Mouse (Mus musculus) embryo, embryonic 10 days (tissue): Measurements from ENCODE around the gene Selenbp2.
A peak's percentile ranks its signal among the peaks of the same experiment; 100 is the strongest.
"Not testable (repeated sequence)": the region's sequence is repeated elsewhere in the genome, so short reads cannot be mapped to it uniquely, and the experiment has no call there.

ENCODE experiments used
- DNase-seq: peaks from one replicate; pipeline ENCODE4 v3.0.0-alpha.2; 2015; ENCODE audit warnings: low spot score

Selenbp2 gene

DNA sequence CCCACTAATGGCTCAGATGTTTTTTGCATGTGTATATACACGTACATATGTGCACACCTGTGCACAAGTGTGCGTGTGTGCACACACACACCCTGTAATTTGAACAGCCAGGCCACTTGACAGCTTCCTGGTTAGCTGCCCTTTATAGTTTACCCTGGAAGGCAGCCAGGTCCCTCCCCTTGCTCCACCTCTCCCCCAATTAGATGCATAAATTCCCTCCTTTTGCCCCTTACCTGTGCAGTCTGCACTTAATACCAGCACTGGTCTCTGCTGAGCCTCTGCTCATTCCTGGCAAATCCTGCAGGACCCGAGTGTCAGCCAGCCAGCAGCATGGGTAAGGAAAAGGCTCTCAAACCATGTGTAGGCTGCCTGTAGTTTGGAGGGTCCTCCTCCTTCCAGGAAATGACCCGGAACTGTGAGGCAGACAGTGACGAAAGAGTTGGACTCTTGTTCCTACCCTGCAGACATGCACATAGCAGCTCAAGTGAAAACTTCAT is at the start of gene Selenbp2:
TSS of gene Selenbp2 (plus strand) at position 228 of the 497 bp plus-strand sequence.
- DNase-seq: no peak

DNA sequence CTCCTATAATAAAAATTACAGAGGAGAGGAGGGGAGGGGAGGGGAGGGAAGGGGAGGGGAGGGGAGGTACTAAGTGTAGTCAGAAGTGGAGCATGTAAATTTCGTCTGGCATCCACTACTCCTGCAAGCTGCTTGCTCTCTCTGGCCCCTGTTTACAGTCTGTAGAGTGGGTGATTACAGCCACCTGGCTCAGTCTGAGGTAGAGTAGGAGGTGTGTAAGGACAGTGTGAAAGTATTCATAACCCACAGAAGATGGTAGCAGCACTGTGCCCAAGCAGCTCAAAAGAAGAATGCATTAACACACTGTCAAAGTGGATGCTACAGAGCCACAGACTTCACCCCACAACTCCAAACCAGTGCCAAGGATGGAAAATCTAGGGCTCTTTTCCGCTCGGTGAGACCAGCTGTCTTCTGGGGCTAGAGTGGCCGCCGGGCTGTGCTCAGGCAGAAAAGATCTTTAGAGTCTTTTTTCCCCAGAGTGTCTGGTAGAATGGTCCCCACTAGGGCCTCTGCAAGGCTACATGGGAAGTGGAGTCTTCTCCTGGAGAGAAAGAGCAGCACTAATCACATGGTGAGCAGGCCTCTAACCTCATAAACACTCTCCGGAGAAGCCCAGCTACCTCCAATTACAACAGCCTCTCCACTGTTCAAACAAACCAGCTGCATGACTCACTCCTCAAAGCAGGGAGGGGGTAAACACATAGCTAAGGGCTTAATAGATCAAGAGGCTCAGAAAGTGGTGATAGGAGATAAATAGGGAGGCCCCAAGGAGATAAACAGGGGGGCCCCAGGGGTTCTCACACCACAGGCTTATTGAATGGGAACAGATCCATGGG is 44.4 kb upstream of the Selenbp2 start:
- peak; percentile 52 for DNase-seq

DNA sequence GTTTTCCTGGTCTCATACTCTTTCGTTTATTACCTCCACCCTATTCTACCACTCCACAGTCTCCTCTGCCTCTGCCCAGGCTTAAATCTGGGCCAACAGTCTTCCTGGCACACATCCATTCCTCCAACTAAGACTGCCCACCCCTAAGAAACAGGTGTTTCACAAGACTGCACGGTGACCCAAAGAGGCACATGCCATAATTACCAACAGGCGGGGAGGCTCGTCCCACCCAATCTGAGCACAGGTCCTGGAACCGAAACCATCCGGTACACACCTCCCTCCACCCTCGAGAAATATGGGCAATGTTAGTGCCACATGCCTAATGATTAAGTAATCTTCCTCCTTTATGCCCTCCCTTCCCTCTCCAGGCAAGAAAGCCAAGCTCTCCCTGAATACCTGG is 42.9 kb upstream of the Selenbp2 start:
- no peak for DNase-seq

DNA sequence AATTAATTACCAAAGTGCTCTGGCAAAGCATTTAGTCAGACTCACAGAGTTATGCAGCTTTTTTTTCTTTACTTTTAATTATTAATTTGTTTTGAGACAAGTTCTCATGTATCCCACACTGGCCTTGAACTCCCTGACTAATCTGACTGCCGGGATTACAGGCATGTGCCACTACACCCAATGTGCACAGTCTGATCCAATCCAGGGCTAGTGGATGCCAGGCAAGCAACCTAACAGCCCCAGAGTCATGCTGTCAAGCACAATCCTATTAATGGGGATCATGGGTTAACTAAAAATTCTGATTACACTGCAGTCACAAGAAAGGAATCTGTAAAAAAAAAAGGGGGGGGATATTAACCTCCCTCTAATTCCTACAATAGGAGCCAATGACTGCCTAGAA is 39.4 kb upstream of the Selenbp2 start:
- DNase-seq: not testable (repeated sequence)

DNA sequence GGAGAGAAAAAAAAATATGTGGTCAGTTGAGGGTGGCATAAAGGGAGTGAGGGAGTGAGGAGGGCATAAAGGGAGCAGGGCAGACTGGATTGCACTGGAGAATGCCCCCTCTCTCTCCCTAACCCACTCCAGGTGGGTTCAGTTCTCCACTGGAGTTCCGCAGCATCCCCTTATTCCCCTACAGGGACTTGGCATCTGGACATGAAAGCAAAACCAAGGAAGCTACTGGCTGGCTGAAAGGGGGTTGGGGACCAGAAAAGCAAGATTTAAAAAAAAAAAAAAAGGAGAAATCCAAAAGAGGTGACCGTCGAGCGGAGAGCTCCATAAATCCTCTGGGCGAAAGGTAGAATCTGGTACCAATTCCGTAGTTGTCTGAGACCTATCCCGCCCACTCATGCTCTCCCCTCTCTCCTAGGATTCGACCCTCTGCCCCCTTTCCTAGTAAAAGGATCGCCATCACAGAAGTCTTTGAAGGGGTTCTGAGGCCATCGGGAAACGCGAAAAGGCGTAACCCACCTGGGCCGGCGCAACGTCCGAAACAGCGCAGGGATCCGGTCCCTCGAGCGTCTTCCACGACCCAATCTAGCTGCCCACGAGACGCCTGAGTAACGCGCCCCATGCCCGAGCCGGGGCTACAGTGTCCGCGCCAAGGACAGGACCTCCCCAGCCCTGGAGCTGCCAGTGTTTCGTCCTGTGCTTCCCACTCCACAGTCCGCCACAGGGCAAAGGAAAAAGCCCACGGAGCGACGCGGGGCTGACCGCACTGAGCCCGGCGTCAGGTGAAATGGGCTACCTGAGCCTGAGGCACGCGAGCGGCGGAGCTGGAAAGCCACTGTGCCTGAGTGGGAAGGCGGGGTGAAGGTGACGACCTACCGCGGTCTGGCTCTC is 35.3 kb upstream of the Selenbp2 start:
- DNase-seq: not testable (repeated sequence)

DNA sequence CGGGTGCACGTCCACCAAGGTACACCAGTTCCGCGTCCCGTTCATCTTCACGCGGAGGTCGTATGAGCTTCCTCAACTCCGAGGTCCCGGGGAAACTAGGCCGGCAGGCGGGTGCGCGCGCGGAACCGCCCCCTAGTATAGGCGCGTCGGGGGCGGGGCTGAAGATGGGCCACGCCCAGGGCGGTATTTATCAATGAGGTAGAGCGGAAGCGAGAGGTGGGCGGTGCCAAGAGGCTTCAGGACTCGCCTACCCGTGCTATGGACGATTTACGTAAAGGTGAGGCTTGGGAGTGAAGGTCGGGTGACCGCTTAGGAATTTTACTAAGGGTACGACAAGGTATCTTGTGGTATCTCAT is 34.6 kb upstream of the Selenbp2 start, which contains the start of gene Tuft1:
TSS of gene Tuft1 (minus strand) at position 133 of the 356 bp plus-strand sequence.
- DNase-seq: not testable (repeated sequence)

DNA sequence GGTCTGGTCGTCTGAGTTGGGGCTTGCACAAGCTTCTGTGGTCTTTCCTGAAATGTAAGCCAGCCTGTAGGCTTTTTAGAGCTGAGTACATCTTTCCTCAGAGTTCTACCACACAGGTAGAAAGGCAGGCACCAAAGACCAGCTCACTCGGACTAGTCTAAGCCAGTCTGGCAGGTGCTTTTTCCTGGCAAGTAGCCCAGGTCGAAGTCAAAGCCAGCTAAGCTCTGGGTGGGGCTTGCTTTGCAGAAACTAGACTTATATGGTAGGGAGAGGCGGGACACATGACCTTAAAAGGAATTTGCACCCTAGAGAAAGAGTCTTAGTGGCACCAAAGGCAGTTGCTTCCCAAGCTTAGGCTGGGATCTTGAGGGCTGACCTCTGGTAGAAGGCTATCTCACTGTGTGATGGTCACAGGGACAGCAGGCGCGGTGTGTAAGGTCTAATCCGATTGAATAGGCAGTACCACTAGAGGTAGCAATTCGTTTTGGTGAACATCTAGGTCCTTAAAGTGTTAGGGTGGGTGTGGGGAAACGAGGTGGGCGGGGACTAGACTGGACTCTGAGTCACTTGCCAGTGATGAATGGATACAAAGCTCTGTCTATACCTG is 34.1 kb upstream of the Selenbp2 start:
- not testable (repeated sequence) for DNase-seq

DNA sequence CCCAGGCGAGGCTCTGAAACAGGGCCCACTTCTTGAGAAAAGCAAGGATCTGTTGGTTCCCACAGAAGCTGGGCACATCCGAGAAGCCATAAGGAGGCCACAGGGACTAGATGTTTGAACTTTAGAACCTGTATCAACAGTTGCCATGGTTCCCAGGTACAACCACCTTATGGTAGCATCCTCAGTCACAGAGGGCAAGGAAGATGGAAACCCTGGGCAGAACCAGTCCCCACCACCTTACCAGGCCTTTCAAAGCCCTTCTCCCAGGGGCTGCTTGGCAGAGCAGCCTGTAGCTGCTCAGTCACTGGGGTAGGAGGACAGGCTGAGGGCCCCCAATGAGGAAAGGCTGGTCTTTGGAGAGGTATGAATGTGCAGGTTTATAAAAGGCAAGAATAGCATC is 32.5 kb upstream of the Selenbp2 start:
- DNase-seq: not testable (repeated sequence)

DNA sequence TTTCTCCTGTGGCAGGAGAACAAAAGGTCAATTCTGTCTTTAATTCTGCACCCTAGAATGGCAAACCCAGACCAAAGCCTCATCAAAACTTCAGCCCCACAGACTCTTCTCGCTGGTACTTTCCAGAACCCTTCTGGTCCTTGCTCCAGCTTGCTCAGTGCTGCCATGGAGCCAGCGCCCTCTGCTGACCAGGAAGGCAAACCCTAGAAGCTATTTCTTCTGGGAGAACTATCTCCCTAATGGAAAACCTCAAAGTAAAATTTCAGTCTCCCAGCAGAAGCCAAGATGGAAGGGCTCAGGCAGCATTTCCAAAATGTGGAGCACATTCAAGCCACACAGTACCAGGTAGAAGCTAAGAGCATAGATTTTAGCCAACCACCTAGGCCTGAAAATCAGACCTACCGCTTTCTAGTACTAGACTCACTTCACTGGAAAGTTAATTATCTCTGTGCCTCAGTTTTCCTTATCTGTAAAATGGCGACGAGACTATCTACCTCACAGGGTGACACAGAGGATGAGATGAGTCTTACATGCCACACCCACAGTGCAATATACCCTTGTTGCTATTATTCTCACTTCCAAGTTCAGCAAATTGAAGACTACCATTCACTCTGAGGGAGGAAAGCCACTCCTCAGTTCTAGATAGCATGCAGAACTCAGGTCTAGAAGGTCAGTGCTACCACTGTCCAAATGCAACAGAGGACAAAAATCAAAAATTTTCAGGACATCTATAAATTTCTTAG is 28.1 kb upstream of the Selenbp2 start:
- not testable (repeated sequence) for DNase-seq

DNA sequence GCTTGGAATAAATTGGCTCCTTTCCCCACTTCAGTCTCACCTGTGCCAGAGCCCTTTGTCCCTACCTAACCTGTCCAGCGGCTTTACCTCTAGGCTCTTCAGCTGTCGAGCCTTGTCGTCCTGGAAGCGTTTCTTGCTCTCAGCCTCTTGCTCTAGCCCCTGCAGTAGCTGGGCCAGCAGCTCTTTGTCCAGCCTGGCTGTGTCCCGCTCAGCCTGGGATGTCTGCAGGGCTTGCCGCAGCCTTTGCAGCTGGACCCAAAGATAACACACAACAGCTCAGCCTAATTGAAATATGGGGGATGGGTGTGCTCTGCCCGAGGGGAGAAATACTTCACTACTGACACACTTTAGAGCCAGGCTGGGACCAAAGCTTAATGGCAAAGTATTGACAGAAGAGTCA is 27.5 kb upstream of the Selenbp2 start:
- peak; percentile 25 for DNase-seq

DNA sequence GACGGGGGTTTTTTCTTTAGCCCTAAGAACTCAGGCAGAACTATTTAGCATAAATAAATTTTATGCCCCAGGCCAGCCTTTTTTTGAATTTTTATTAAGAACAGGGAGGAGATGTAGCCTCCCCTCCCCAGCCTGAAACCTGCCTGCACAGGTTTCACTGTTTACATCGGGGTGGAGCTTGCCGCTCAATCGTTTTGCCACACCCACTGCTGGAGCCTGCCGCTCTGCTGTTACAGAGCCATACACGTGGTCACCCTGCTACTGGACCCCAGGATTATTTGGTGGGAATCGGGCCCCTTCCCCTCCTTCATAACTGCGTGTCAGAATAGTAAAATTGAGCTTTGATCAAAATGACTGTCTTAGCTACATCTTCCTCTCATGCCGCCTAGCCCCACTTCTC is 18.3 kb upstream of the Selenbp2 start:
- DNase-seq: not testable (repeated sequence)

DNA sequence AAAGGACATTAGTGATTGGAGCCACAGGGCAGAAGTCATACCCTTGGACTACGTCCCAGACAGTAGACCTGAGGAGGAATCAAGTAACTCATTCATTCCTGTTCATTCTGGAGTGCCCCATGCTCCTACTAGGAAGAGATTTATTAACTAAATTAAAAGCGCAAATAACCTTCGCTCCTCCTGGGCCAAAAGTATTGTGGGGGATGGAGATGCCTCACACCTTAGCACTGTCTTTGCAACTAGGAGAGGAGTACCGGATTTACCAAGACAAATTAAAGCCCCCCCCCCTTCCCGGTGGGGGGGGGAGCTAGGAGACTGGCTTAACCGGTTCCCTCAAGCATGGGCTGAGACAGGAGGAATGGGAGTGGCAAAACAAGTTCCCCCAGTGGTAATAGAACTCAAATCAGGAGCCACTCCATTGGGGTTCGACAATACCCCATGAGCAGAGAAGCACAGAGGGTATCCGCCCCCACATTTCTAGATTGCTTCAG is 14.0 kb upstream of the Selenbp2 start:
- no peak for DNase-seq

DNA sequence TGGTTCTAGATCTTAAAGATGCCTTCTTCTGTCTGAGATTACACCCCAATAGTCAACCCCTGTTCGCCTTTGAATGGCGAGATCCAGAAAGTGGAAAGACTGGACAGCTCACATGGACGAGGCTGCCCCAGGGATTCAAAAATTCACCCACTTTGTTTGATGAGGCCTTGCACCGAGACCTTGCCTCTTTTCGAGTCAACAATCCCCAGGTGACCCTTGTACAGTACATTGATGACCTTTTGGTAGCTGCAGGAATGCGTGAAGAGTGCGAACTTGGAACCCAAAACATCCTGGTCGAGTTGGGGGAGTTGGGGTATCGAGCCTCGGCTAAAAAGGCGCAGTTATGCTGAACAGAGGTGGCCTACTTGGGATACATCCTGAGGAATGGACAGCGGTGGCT is 13.3 kb upstream of the Selenbp2 start:
- not testable (repeated sequence) for DNase-seq

DNA sequence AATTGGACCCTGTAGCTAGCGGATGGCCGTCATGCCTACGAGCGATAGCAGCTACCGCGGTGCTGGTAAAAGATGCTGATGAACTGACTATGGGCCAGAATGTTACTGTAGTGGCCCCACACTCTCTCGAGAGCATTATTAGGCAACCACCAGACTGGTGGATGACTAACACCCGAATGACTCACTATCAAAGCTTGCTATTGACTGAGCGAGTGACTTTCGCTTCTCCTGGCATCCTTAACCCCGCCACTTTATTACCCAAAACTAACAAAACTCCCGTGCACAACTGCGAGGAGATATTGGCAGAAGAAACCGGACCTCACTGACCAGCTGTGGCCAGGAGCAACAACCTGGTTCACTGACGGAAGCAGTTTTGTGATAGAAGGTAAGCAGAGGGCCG is 12.6 kb upstream of the Selenbp2 start:
- no peak for DNase-seq

DNA sequence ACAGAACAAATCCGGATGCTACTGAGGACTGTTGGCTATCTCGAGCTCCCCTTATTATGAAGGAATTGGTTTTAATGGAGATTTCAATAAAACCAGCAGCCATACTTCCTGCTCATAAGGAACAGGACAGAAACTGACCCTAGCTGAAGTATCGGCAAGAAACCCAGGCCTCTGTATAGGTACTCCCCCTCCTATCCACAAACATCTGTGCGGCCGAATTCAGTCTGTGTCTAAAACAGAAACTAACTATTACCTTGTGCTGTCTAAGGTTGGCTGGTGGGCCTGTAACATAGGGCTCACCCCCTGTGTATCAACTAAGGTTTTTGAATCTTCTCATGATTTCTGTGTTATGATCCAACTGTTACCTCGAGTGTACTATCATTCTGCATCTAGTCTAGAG is 9.7 kb upstream of the Selenbp2 start:
- no peak for DNase-seq

DNA sequence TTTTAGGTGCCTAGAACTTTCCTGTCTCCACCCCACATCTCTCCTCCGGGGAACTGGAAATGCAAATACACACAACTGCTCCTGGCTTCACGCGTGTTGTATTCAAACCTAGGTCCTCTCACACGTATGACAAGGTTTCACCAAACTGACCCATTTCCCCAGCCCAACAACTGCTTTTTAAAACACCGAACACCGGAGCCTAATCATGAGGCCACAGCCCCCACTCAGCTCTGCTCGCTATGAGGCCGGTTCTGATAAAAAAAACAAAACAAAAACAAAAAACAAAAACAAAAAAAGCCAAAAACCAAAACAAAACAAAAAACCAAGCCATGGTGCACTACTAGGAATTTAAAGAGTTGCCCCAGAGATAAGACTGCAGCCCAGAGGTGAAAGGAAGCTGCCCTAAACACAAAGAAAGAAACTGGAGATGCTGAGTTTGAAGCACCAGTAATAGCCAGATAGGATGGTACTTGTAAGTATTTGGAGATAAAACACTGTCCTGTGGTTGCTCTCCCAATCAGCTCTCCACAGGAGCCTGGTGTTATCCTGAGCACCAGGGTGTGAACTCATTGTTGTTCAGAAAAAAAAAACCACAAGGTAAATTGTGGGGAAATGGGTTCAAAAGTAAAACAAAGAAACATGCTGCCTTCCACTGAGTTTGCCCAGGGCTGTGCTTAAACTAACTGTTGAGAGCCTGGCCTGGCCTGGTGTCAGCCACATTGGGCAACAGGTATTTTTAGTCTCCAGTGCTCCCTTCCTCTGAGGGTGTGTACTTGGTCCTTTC is 7.2 kb upstream of the Selenbp2 start:
- DNase-seq: not testable (repeated sequence)

DNA sequence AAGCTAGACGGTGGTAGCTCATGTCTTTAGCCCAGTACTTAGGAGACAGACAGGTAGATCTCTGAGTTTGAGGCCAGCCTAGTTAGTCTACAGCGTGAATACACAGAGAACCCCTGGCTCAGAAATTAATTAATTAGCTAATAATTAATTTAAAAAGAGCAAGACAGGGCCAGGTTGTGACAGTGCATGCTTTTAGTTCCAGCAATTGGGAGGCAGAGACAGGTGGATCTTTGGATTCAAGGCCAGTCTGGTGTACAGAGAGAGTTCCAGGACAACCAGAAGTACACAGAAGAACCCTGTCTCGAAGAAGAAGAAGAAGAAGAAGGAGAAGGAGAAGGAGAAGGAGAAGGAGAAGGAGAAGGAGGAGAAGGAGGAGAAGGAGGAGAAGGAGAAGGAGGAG is 4.7 kb upstream of the Selenbp2 start:
- not testable (repeated sequence) for DNase-seq

DNA sequence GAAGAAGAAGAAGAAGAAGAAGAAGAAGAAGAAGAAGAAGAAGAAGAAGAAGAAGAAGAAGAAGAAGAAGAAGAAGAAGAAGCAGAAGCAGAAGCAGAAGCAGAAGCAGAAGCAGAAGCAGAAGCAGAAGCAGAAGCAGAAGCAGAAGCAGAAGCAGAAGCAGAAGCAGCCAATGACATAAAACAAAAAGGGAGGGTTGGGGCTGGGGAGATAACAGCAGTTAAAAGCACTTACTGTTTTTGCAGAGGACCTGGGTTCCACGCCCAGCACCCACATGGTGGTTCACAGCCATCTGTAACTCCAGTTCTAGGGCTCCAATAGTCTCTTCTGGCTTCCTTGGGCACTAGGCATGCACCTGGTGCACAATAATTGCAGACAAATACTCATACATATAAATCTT is 4.2 kb upstream of the Selenbp2 start:
- not testable (repeated sequence) for DNase-seq

DNA sequence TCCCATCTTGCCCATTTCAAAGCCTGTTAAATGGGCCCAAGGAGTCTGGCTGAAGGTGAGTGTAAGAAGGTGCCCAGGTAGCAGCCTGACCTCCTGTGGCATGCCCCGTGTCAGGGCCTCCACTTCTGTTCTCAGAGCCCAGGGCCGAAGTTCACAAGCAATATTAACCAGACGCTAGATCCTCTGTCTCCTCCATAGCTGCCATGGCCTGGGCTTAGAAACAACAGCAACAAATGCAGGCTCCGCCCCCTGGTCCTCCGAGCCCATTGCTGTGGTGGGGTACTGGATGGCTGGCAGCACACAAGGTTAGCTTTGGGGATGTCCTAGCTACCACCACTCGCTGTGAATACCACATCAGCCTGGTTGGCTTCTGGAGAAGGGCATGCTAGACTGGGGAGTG is 3.2 kb upstream of the Selenbp2 start:
- DNase-seq: not testable (repeated sequence)

DNA sequence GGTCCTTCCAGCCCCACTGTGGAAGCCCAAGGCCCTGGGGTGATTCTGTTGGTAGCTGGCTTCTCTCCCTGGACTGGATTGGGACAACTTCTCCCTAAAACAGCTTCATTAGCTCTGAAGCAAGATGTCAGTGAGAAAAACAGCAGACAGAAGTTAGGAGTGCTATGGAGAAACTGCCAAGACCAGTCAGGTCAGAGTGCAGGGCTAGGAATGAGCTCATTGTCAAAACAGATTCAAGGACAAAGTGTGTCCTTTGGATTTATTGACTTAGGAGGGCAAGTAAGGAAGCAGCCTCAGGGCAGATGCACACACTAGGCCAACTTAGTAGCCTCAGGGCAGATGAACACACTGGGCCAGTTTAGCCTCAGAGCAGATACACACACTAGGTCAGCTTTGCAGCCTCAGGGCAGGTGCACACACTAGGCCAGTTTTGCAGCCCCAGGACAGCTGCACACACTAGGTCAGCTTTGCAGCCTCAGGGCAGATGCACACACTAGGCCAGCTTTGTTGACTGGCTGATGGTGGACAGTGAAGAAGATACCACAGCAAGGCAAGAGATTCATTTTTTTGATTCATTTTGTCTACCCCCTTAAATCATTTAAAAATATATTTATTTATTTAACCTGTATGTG is 2.6 kb upstream of the Selenbp2 start:
- no peak for DNase-seq
